Mouse (Mus musculus): ENCODE results near the gene Usp7.

Gene Usp7

GRCm38 (mm10) chr16:8715513-8716080 lies 76.5 kb downstream of the Usp7 start:
- DNase-seq = no peak

GRCm38 (mm10) chr16:8714851-8715250 lies 77.3 kb downstream of the Usp7 start:
- DNase-seq = no peak

DNA sequence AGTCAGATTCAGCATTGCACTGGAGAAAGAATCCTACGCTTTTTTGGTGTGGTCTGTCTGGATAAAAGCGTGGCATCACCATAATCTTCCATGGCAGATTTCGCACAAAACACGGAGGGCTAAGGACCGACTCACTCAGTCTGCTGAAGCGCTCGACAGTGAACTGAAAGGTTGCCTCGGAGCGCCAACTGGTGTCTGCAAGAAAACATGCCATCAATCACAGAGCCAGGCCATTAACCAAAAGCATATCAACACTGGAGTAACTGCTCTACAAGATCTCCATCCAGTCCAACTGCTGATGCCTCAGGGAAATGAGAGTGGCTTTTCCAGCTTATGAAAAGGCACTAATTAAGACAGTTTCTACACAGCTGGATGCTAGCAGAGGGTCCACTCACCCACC lies 80.1 kb downstream of the Usp7 start:
- DNase-seq = no peak

DNA sequence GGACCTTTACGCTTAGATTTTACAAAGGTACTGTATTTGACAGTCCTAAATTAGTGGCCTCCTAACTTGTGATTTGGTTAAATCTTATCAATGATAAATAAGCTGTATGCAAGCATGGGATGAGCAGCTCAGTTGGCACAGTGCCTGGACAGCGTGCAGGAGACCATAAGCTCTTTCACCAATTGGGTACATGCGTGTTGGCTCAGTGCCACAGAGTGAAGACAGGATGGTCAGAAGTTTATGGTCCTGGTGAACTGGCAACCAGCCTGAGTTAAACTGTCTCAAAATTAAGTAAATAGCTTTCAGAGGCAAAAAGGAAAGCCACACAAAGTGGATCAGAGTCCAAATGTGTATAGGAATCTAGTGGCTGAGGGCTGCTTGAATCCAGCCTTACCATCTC lies 91.5 kb downstream of the Usp7 start:
- DNase-seq = no peak

GRCm38 (mm10) chr16:8699556-8699955 lies 92.6 kb downstream of the Usp7 start:
- no peak for DNase-seq

DNA sequence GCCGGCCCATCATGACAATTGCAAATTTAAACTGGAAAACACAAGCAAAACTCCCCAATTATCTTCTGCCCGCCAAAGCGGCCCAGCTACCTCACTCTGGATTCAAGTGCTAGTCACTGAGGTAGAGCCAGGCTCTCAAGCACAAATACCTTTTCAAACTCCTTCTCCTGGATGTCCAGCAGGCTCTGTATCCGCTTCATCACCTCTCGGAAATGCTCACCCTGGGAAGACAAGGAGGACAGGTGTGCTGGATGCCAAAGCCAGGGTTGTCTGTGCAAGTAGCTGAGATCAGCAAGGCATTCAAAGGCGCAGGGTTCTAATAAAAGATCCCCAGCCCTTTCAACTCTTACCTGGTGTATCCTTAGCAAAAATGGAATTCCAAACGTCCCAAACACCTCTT lies 100.9 kb downstream of the Usp7 start:
- no peak for DNase-seq

- DNase-seq = no peak
Measured at GRCm38 (mm10) chr16:8689979-8690656, 102.0 kb downstream of the Usp7 start.

- DNase-seq = no peak
Measured at GRCm38 (mm10) chr16:8687559-8688112, 104.5 kb downstream of the Usp7 start.

DNA sequence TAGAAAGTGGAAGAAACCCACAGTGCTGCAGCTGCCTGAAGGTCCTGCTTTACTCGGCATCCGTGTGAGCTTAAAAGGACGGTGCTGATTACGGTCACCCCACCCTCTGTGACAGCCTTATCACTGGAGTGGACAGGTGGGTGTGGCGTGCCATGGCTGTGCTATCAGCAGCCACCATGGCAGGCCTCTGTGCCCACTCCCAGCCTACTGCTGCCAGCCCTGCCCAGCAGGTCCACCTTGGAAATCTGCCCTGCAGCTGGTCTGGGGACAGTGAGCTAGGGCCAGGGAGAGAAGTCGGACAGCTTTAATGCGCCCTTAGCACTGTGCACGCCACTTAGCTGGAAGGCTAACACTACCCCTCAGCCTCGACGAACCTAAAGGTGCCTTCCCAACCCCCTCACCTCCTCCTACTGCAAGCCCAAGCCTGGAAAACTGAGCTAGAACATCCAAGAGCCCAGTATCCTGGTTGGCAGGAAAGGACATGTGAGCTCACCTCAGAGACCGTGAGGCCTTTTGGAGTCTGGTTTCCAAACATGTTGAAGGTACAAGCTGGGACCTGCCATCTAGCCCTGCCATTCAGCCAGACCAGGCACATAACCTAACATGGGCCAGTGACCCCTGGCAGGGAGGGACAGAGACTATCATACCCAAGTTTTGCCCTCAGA lies 105.1 kb downstream of the Usp7 start:
- DNase-seq = no peak

- peak; percentile 80 for DNase-seq
Measured at GRCm38 (mm10) chr16:8686121-8686870, 105.8 kb downstream of the Usp7 start.

DNA sequence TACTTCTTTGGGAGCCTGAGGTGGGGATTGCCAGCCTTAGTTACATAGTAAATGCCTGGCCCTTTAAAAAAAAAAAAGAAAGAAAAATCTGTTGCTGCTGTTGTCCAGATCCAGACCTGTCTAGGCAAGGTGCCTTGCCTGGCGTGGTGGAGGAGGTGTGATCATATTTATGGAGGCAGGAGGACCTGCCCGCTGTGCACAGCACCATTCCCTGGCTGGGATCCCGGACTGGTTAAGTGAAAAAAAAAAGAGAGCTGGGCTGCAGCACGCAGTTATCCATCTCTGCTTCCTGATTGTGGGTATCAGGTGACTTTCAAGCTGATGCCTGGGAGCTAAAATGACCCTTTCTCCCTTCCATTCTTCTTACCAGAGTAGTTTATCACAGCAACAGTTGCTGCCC lies 107.0 kb downstream of the Usp7 start:
- DNase-seq = no peak

DNA sequence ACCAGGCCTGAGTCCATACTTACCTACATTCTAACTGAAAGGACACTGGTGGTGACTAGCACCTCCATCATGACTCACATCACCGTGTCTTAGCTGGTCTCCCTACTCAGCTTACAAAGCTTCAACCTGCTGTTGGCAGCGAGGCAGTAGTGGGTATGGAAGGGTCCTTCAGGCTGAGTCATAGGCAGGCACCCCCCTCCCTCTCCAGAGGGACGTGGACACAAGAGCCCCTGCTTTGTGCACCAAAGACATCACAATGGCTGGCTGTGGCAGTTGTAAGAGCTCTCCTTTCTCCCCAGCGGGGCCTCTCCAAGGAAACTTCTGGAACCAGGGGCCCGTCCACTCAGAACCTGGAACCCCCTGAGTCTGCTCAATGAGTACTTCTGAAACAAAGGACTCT lies 111.6 kb downstream of the Usp7 start, which contains the start of gene Gm5767:
Gene Gm5767, plus strand, starts transcription at position 301 of the 400 bp plus-strand sequence.
- DNase-seq = no peak

DNA sequence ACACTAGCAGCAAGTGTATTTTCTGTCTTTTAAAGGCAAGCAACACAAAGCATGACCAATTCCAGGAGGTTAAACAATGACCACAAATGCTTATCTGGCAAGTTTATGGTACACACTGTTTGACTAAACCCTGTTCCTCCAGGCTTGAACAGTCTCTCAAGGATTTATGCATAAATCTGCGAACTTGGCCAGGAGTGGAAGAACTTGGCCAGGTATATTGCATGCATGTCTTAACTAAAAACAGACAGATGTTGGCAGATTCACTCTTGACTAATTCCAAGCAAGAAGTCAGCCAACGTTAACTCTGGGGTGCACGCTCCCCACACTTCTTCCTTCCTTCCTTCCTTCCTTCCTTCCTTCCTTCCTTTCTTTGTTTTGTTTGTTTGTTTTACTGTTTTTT lies 112.3 kb downstream of the Usp7 start:
- no peak for DNase-seq

- DNase-seq = no peak
Measured at GRCm38 (mm10) chr16:8678676-8679075, 113.4 kb downstream of the Usp7 start.

- no peak for DNase-seq
Measured at GRCm38 (mm10) chr16:8678035-8678434, 114.1 kb downstream of the Usp7 start.

- DNase-seq = peak; percentile 60
Measured at GRCm38 (mm10) chr16:8676800-8677199, 115.3 kb downstream of the Usp7 start.

GRCm38 (mm10) chr16:8676228-8676627 lies 115.9 kb downstream of the Usp7 start:
- DNase-seq = no peak

DNA sequence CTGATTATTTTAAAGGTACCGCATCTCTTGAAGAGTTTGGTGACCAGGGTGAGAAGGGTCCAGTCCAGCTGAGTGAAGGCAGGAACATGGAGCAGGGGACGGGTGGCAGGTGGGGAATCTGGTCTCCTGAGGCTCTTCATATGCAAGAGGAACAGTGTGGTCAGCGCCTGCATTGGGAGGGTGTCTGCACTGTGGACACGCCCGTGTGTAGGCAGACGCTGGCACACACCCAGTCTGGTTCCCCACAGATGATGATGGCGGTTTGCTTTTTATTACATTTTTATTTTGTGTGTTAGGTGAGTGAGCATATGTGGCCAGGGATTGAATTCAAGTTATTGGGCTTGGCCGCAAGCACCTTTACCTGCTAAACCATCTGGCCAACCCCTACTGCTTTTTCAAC lies 116.5 kb downstream of the Usp7 start:
- no peak for DNase-seq

DNA sequence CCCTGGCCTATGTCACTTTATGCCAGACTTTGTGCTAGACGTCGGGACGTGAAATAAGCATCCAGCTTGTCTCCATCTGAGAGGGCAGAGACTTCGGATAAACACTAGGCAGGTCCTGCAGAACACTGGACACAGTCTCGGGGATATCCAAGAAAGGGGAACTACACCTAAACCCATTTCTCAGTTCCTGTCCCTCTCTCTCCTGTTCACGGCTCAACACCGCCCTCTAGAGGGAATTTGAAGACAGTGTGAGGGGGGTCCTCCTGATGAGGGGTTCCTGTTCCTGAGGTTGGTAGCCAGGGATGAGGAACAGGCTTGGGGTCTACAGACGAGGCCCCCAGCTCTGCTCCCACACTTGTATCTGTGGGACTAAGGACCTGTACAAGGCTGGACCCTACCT lies 117.9 kb downstream of the Usp7 start:
- peak; percentile 79 for DNase-seq

DNA sequence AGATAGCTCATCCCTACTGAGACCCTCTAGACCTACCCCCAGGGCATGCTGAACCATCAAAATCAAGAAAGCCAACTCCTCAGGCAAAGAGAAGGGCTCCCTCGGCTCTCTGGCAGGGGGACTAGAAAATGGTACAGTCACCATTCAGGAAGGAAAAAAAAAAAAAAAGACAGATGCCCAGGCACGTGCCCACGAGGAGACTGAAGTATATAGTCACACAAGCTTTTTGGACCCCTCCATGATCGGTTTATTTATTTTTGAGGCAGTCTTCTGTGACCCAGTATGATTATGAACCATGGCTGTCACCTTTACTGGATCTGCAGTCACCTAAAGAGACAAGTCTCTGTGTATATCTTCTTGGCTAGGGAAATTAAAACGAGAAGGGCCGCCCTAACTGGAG lies 118.8 kb downstream of the Usp7 start:
- DNase-seq = no peak

DNA sequence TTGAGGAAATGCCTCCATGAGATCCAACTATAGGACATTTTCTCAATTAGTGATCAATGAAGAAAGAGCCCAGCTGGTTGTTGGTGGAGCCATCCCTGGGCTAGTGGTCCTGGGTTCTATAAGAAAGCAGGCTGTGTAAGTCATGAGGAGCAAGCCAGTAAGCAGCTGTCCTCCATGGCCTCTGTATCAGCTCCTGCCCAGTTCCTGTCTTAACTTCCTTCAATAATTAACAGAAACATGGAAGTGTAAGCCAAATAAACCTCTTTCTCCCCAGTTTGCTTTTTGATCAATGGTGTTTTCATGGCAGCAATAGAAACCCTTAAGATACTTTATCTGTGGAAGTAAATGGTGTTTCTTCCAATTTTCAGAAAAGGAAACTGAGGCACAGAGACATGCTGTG lies 119.3 kb downstream of the Usp7 start:
- DNase-seq = no peak

DNA sequence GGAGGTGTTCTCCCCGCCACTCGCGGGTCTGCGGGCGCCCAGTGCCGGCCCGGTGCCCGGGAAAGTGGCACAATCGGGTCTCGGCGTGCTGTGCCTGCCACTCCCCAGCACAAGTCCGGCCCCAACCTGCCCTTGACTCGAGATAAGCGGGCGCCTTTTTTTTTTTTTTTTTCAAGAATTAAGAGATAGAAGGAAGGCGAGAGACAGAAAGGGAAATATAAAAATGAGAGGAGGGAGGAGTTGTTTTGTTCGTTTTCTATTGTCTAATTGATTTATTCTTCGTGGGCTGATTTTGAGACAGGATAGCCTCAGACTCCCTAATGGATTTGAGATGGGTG lies 119.8 kb downstream of the Usp7 start:
- no peak for DNase-seq

GRCm38 (mm10) chr16:8671551-8672349 lies 120.4 kb downstream of the Usp7 start, which contains the start of gene Carhsp1:
TSS of gene Carhsp1 (minus strand) at chr16:8672155.
- peak; percentile 97 for DNase-seq

Data from thymus, postnatal 14 days (tissue).